Mouse (Mus musculus) CH12.LX (cell line): ENCODE measurements around the gene Aebp1. TPM values are rescaled to one million over a fixed set of nuclear protein-coding genes. Genes with fewer than 3 reads are reported as not detected.

Experiments
- DNase-seq: peaks from one replicate; pipeline ENCODE4 v3.0.0-alpha.2; 2013; ENCODE audit errors: extremely low read depth
- H3K27ac ChIP-seq: 2 replicates; pipeline ENCODE4 v1.5.1; 2012; ENCODE audit warnings: low read depth, mild to moderate bottlenecking, control low read depth, moderate library complexity; ENCODE audit not compliant: insufficient read depth
- H3K27me3 ChIP-seq: replicated peaks from 2 replicates; pipeline ENCODE3; 2012; ENCODE audit warnings: inconsistent platforms
- H3K36me3 ChIP-seq, 2 experiments: replicated peaks in 1 of 2; 2 replicates each; pipeline versions ENCODE3 to v1.6.1; 2012; ENCODE audit warnings: inconsistent platforms in 1 of 2, low read length in 1 of 2, mild to moderate bottlenecking in 1 of 2, mixed read lengths in 1 of 2, moderate library complexity in 1 of 2; ENCODE audit not compliant: control insufficient read depth in 1 of 2, insufficient read depth in 1 of 2
- H3K4me1 ChIP-seq, 2 experiments: 2 replicates each; pipeline ENCODE4 v1.6.1; 2012; ENCODE audit warnings: inconsistent platforms in 1 of 2, moderate library complexity in 1 of 2; ENCODE audit not compliant: insufficient read depth in 2 of 2, control insufficient read depth in 1 of 2
- H3K4me2 ChIP-seq: 2 replicates; pipeline ENCODE4 v1.6.1; 2012; ENCODE audit warnings: low read depth, mild to moderate bottlenecking, control low read depth; ENCODE audit not compliant: poor library complexity, insufficient read depth, severe bottlenecking
- H3K4me3 ChIP-seq, 3 experiments: fragments of 150-350 bp in 1 of 3; sonication (generic) in 1 of 3; replicated peaks in 1 of 3; 2 replicates each; pipeline versions ENCODE3 to v1.5.1; 2011 to 2012; ENCODE audit warnings: low read depth in 2 of 3, low read length in 2 of 3, mild to moderate bottlenecking in 2 of 3, moderate library complexity in 2 of 3, control low read depth in 1 of 3, improper control_type of control experiment in 1 of 3, inconsistent platforms in 1 of 3, mixed read lengths in 1 of 3; ENCODE audit not compliant: poor library complexity in 1 of 3
- H3K79me2 ChIP-seq: replicated peaks from 2 replicates; pipeline ENCODE4 v1.6.1; 2012; ENCODE audit warnings: mild to moderate bottlenecking, moderate library complexity; ENCODE audit not compliant: control insufficient read depth, poor library complexity, insufficient read depth, severe bottlenecking; ENCODE audit errors: extremely low read depth
- H3K9ac ChIP-seq: 2 replicates; pipeline ENCODE4 v1.6.1; 2012; ENCODE audit warnings: low read depth, mild to moderate bottlenecking, control low read depth, moderate library complexity; ENCODE audit not compliant: insufficient read depth
- H3K9me3 ChIP-seq: replicated peaks from 2 replicates; pipeline ENCODE3; 2012; ENCODE audit warnings: low read length, inconsistent platforms, mixed read lengths
- BHLHE40 ChIP-seq: IDR thresholded peaks from 2 replicates; pipeline ENCODE4 v1.6.1; 2011; ENCODE audit warnings: mild to moderate bottlenecking, low read depth, low read length, improper control_type of control experiment
- E2F4 ChIP-seq: IDR thresholded peaks from 2 replicates; pipeline ENCODE4 v1.6.1; 2011; ENCODE audit warnings: low read depth, low read length, improper control_type of control experiment; ENCODE audit not compliant: insufficient replicate concordance
- ETS1 ChIP-seq: conservative IDR thresholded peaks from 2 replicates; pipeline ENCODE4 v1.6.1; 2012; ENCODE audit warnings: low read depth, mild to moderate bottlenecking, inconsistent platforms, low read length, improper control_type of control experiment, moderate library complexity
- GABPA ChIP-seq: IDR thresholded peaks from 2 replicates; pipeline ENCODE4 v1.6.1; 2012; ENCODE audit warnings: low read depth, low read length, improper control_type of control experiment, inconsistent platforms; ENCODE audit not compliant: insufficient replicate concordance
- HCFC1 ChIP-seq: IDR thresholded peaks from 2 replicates; pipeline ENCODE4 v1.6.1; 2012; ENCODE audit warnings: low read depth, mild to moderate bottlenecking, inconsistent platforms, low read length, improper control_type of control experiment
- JUN ChIP-seq: IDR thresholded peaks from 2 replicates; pipeline ENCODE4 v1.6.1; 2011; ENCODE audit warnings: low read depth, mild to moderate bottlenecking, low read length, improper control_type of control experiment, moderate library complexity; ENCODE audit not compliant: insufficient read depth
- JUND ChIP-seq: conservative IDR thresholded peaks from 2 replicates; pipeline ENCODE4 v1.6.1; 2011; ENCODE audit warnings: low read depth, low read length, improper control_type of control experiment
- MAX ChIP-seq: IDR thresholded peaks from 2 replicates; pipeline ENCODE4 v1.6.1; 2011; ENCODE audit warnings: low read length, improper control_type of control experiment
- MAZ ChIP-seq: IDR thresholded peaks from 2 replicates; pipeline ENCODE4 v1.6.1; 2012; ENCODE audit warnings: low read depth, mild to moderate bottlenecking, inconsistent platforms, low read length, improper control_type of control experiment, moderate library complexity
- MEF2A ChIP-seq: IDR thresholded peaks from 2 replicates; pipeline ENCODE4 v1.6.1; 2014; ENCODE audit warnings: low read depth, mild to moderate bottlenecking, inconsistent platforms, low read length, improper control_type of control experiment, borderline replicate concordance
- MXI1 ChIP-seq: IDR thresholded peaks from 2 replicates; pipeline ENCODE4 v1.6.1; 2011; ENCODE audit warnings: mild to moderate bottlenecking, low read depth, low read length, improper control_type of control experiment
- MYC ChIP-seq: IDR thresholded peaks from 2 replicates; pipeline ENCODE4 v1.6.1; 2011; ENCODE audit warnings: low read depth, mild to moderate bottlenecking, improper control_type of control experiment, low read length
- NELFE ChIP-seq: IDR thresholded peaks from 2 replicates; pipeline ENCODE4 v1.6.1; 2011; ENCODE audit warnings: low read depth, low read length, improper control_type of control experiment
- NRF1 ChIP-seq: IDR thresholded peaks from 2 replicates; pipeline ENCODE4 v1.6.1; 2014; ENCODE audit warnings: low read depth, mild to moderate bottlenecking, inconsistent platforms, low read length, improper control_type of control experiment, moderate library complexity
- POLR2A ChIP-seq: IDR thresholded peaks from 2 replicates; pipeline ENCODE4 v1.6.1; 2011; ENCODE audit warnings: low read depth, mild to moderate bottlenecking, improper control_type of control experiment, low read length
- SMC3 ChIP-seq: IDR thresholded peaks from 2 replicates; pipeline ENCODE4 v1.6.1; 2011; ENCODE audit warnings: low read depth, low read length, improper control_type of control experiment
- TCF12 ChIP-seq: IDR thresholded peaks from 2 replicates; pipeline ENCODE4 v1.6.1; 2014; ENCODE audit warnings: low read depth, mild to moderate bottlenecking, inconsistent platforms, low read length, improper control_type of control experiment
- UBTF ChIP-seq: IDR thresholded peaks from 2 replicates; pipeline ENCODE4 v1.6.1; 2012; ENCODE audit warnings: low read depth, mild to moderate bottlenecking, inconsistent platforms, low read length, improper control_type of control experiment, moderate library complexity
- ZC3H11A ChIP-seq: IDR thresholded peaks from 2 replicates; pipeline ENCODE4 v1.6.1; 2012; ENCODE audit warnings: low read depth, mild to moderate bottlenecking, inconsistent platforms, low read length, improper control_type of control experiment
- ZMIZ1 ChIP-seq: IDR thresholded peaks from 2 replicates; pipeline ENCODE4 v1.6.1; 2012; ENCODE audit warnings: low read depth, mild to moderate bottlenecking, inconsistent platforms, low read length, improper control_type of control experiment
- dilution Hi-C: fragments of 300-500 bp; cut with MboI; formaldehyde crosslinking; loops from 2 replicates; pipeline ENCODE4 v1.14.3; 2020; ENCODE audit warnings: low sequenced_read_pairs; ENCODE audit not compliant: extremely low pct_unique_long_range_greater_than_20kb, extremely low pct_ligation_motif_present
- in situ Hi-C: fragments of 300-500 bp; cut with MboI; formaldehyde crosslinking; loops from 3 replicates; pipeline ENCODE4 v1.14.3; 2019; ENCODE audit warnings: low sequenced_read_pairs, low pct_ligation_motif_present, low pct_unique_long_range_greater_than_20kb, mixed read lengths
- polyA plus RNA-seq: library from polyadenylated mRNA; unstranded; fragments of >175 nt; gene quantifications from 2 replicates; pipeline ENCODE4 v1.2.1, GENCODE M21; 2012; ENCODE audit warnings: low read depth; ENCODE audit not compliant: insufficient read length
- total RNA-seq, 2 experiments: library from RNA; depleted of rRNA; stranded (reverse); fragments of 300-350 nt in 1 of 2; fragments of >200 nt in 1 of 2; gene quantifications; 2 replicates each; pipeline ENCODE4 v1.2.3; 2012 to 2014

Aebp1 gene
- total and polyA plus RNA-seq, 3 experiments = 0.34 to 1.4 TPM; not detected in 1

DNA sequence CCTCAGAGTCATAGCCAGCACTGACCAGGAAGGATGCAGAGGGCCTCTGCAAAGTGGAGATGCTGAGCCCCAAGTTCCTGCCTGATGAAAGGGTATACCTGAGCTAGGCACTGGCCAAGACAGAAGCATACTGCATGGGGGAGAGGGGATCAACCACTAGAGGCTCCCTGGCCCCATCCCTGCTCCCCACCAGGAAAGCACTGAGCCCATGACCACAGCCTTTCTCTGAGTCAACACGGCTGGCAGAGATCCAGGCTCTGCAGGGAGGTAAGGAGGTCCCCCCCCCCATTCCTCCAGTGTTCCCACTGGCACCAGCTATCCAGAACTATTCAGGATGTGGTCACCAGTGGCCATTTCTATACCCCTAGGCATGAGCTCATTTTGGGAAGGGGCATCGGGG, 12.4 kb upstream of the Aebp1 start:
- no peak overlapping the region for H3K4me3 ChIP-seq
- peaks cover 0 to 2% of the 10 kb centered on the region in 2 experiments; a peak in 2 of 4 replicates for H3K4me1 ChIP-seq
- TF ChIP-seq TCF12 (no peak), GABPA (no peak), MEF2A (no peak), MXI1 (no peak), JUN (no peak), ZMIZ1 (no peak), ZC3H11A (no peak)
- TF ChIP-seq, all 38 proteins: peak for 0
- Histone ChIP-seq H3K9ac (no peak overlapping the region), H3K79me2 (no peaks in the 10 kb centered on the region), H3K27me3 (peaks cover 27% of the 10 kb centered on the region), H3K4me2 (no peak overlapping the region), H3K27ac (no peak overlapping the region), H3K9me3 (peaks cover 30% of the 10 kb centered on the region), H3K36me3 (no peaks in the 10 kb centered on the region)
- in situ Hi-C loops = no loop called here
- DNase-seq = no peak
- dilution Hi-C loops = no loop called here

DNA sequence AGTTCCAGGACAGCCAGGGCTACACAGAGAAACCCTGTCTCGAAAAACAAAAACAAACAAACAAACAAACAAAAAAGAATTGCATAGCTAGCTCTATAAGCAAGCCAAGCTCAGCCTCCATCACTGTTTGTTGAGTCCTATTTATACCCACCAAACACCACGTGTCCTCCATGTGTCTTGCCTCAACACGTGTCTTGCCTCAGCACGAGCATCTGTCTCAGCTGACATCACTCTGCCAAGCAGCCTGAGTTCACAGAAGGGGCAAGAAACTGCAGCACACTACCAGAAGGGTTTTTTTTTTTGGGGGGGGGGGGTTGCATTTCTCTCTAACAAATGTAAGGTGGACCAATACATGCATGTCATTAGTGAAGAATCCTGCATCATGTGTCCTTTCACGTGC, 11.3 kb upstream of the Aebp1 start:
- no peak overlapping the region for H3K4me2 ChIP-seq
- no peak overlapping the region for H3K9ac ChIP-seq
- TF ChIP-seq ETS1 (peak; percentile 17; the same call in 1 of the 2 replicates), HCFC1 (no peak), MXI1 (no peak), BHLHE40 (peak; percentile 76), MYC (peak; percentile 65), NRF1 (no peak), E2F4 (no peak), NELFE (no peak), MAX (peak; percentile 83), JUND (no peak), TCF12 (no peak), SMC3 (no peak), UBTF (no peak), POLR2A (no peak), MAZ (no peak)
- TF ChIP-seq, all 38 proteins: peak for 4
- dilution Hi-C loops = no loop called here
- Histone ChIP-seq H3K4me3 (no peak overlapping the region), H3K9me3 (peaks cover 26% of the 10 kb centered on the region), H3K4me1 (peaks cover 0 to 2% of the 10 kb centered on the region in 2 experiments; a peak in 2 of 4 replicates), H3K27ac (no peak overlapping the region), H3K36me3 (no peaks in the 10 kb centered on the region), H3K27me3 (peaks cover 27% of the 10 kb centered on the region), H3K79me2 (no peaks in the 10 kb centered on the region)
- in situ Hi-C loops = no loop called here
- DNase-seq = no peak
